8 mouse cellular contexts compared by ENCODE assay signal in genomic region chr13:90089825-90090183, GRCm38 (mm10). TPM values are rescaled to one million over a fixed set of nuclear protein-coding genes. Genes with fewer than 3 reads are reported as not detected.
A peak's percentile ranks its signal among the peaks of the same experiment; 100 is the strongest.
DNase-seq lines count a peak whose midpoint lies in the region; ATAC-seq and TF ChIP-seq lines count a peak whose summit lies in the region.

No protein-coding gene starts in this region.

- ATAC-seq in liver, embryonic 12.5 days = peak; percentile 71
- peak; percentile 68; the same call in 1 of the 2 replicates for ATAC-seq in stomach, postnatal 0 days (ENCODE audit: low FRiP score, low TSS enrichment)

- H3K4me2 ChIP-seq in liver, embryonic 12.5 days = peak overlapping the region; percentile 90
- peak overlapping the region; percentile 75 for H3K4me2 ChIP-seq in stomach, postnatal 0 days (replicated peaks; ENCODE audit: low read depth)

- no peak overlapping the region for H3K27ac ChIP-seq in cerebellum, adult 2 months (ENCODE audit: insufficient read depth, low read length)
- peak overlapping the region; percentile 71 for H3K27ac ChIP-seq in testis, adult 2 months (ENCODE audit: control insufficient read depth, insufficient read depth, low read depth, low read length)
- H3K27ac ChIP-seq in liver, embryonic 12.5 days = peak overlapping the region; percentile 82
- peak overlapping the region; percentile 89 for H3K27ac ChIP-seq in stomach, postnatal 0 days (replicated peaks)

- TF ChIP-seq EP300 in stomach, postnatal 0 days (optimal IDR thresholded peaks at IDR 0.05) = no peak

- no peaks in the 10 kb centered on the region for H3K4me1 ChIP-seq in cerebellum, adult 2 months (ENCODE audit: control insufficient read depth, insufficient read depth, low read length)
- H3K4me1 ChIP-seq in testis, adult 2 months (ENCODE audit: control insufficient read depth, insufficient read depth, low read length) = no peaks in the 10 kb centered on the region
- peaks cover 12% of the 10 kb centered on the region for H3K4me1 ChIP-seq in liver, embryonic 12.5 days
- no peaks in the 10 kb centered on the region for H3K4me1 ChIP-seq in stomach, postnatal 0 days (replicated peaks; ENCODE audit: control insufficient read depth, insufficient read depth)

- no peak for TF ChIP-seq POLR2A in cerebellum, adult 2 months (IDR thresholded peaks at IDR 0.05; ENCODE audit: borderline replicate concordance, insufficient read depth, low read length)
- TF ChIP-seq POLR2A in testis, adult 2 months (IDR thresholded peaks at IDR 0.05; ENCODE audit: control insufficient read depth, low read depth, low read length) = no peak

- under 1% methylated on average over 27 of the region's 27 CpGs for WGBS in cerebellum, adult 2 months
- WGBS in liver, embryonic 12.5 days (ENCODE audit: insufficient replicate concordance) = under 1% methylated on average over 27 of the region's 27 CpGs
- under 1% methylated on average over 27 of the region's 27 CpGs for WGBS in stomach, postnatal 0 days

- H3K9me3 ChIP-seq in liver, embryonic 12.5 days (replicated peaks) = no peaks in the 10 kb centered on the region
- no peaks in the 10 kb centered on the region for H3K9me3 ChIP-seq in stomach, postnatal 0 days (ENCODE audit: control insufficient read depth, low read length)

- no peaks in the 10 kb centered on the region for H3K27me3 ChIP-seq in cerebellum, adult 2 months (ENCODE audit: control insufficient read depth, insufficient read depth, low read length)
- no peaks in the 10 kb centered on the region for H3K27me3 ChIP-seq in testis, adult 2 months (ENCODE audit: control insufficient read depth, insufficient read depth, low read length)
- H3K27me3 ChIP-seq in liver, embryonic 12.5 days (replicated peaks) = no peaks in the 10 kb centered on the region
- H3K27me3 ChIP-seq in stomach, postnatal 0 days (ENCODE audit: control insufficient read depth, insufficient read depth, low read length) = no peaks in the 10 kb centered on the region

- H3K36me3 ChIP-seq in testis, adult 2 months (ENCODE audit: control insufficient read depth, insufficient read depth, low read length) = no peaks in the 10 kb centered on the region
- H3K36me3 ChIP-seq in liver, embryonic 12.5 days = peaks cover 9% of the 10 kb centered on the region
- no peaks in the 10 kb centered on the region for H3K36me3 ChIP-seq in stomach, postnatal 0 days (ENCODE audit: control insufficient read depth, insufficient read depth, low read length)

- no peak for DNase-seq in cerebellum, adult 2 months
- DNase-seq in cerebellum, postnatal 10 days = no peak
- no peak for DNase-seq in testis, postnatal 10 days (ENCODE audit: low spot score)
- DNase-seq in stomach, postnatal 0 days (ENCODE audit: low spot score) = no peak
- DNase-seq in frontal cortex, postnatal 36 days (ENCODE audit: low spot score in 2 of 2) = no peak
- no peak for DNase-seq in cerebellum, postnatal 4 days (ENCODE audit: low spot score in 2 of 2)

- H3K9ac ChIP-seq in liver, embryonic 12.5 days = peak overlapping the region; percentile 85
- H3K9ac ChIP-seq in stomach, postnatal 0 days (ENCODE audit: low read length) = peak overlapping the region; percentile 90

- no peak for TF ChIP-seq CTCF in cerebellum, adult 2 months (IDR thresholded peaks at IDR 0.05; ENCODE audit: borderline replicate concordance, insufficient read depth, low read depth, low read length)
- TF ChIP-seq CTCF in testis, adult 2 months (IDR thresholded peaks at IDR 0.05; ENCODE audit: control insufficient read depth, insufficient read depth, insufficient replicate concordance, low read depth, low read length) = no peak
- no peak for TF ChIP-seq CTCF in stomach, postnatal 0 days (IDR thresholded peaks at IDR 0.05; ENCODE audit: low read depth)

- peak overlapping the region; percentile 87 for H3K4me3 ChIP-seq in cerebellum, adult 2 months (replicated peaks; ENCODE audit: insufficient read depth, low read depth, low read length)
- H3K4me3 ChIP-seq in testis, adult 2 months (ENCODE audit: control insufficient read depth, low read depth, low read length) = peak overlapping the region; percentile 93
- H3K4me3 ChIP-seq in liver, embryonic 12.5 days = peak overlapping the region; percentile 87
- peak overlapping the region; percentile 95 for H3K4me3 ChIP-seq in stomach, postnatal 0 days (ENCODE audit: low read depth, low read length)

RNA-seq across cellular contexts. Expression of gene Xrcc4, which starts 0.4 kb away (rescaled TPM):
- 9.1 and 10.0 TPM in 2 replicates for polyA plus RNA-seq in cerebellum, adult 2 months (2012; rRNA removed)
- polyA plus RNA-seq in testis, adult 2 months (2012; rRNA removed) = 20.0 and 21.0 TPM in 2 replicates
- polyA plus RNA-seq in liver, embryonic 12.5 days (2016; fragmentation: Nextera tagmentation; extraction: Ambion mirVana) = 6.3 and 7.3 TPM in 2 replicates
- 11.0 and 11.4 TPM in 2 replicates for polyA plus RNA-seq in stomach, postnatal 0 days (2015; fragmentation: Nextera tagmentation; extraction: Ambion mirVana)

RNA-seq across cellular contexts. Expression of gene Tmem167, which starts 0.9 kb away (rescaled TPM):
- 11.5 and 11.8 TPM in 2 replicates for polyA plus RNA-seq in cerebellum, adult 2 months (2012; rRNA removed)
- 1.7 and 2.0 TPM in 2 replicates for polyA plus RNA-seq in testis, adult 2 months (2012; rRNA removed)
- 30.8 TPM in 2 replicates for polyA plus RNA-seq in liver, embryonic 12.5 days (2016; fragmentation: Nextera tagmentation; extraction: Ambion mirVana)
- 45.9 and 48.7 TPM in 2 replicates for polyA plus RNA-seq in stomach, postnatal 0 days (2015; fragmentation: Nextera tagmentation; extraction: Ambion mirVana)
